Mouse (Mus musculus) ovary, postnatal 36 days (tissue): ENCODE measurements around the gene Nme7.

Experiments
- DNase-seq: peaks from one replicate; pipeline ENCODE4 v3.0.0; 2022; ENCODE audit warnings: low spot score, mixed read lengths

Nme7 gene

GRCm38 (mm10) chr1:164384972-164385371 lies 81.1 kb downstream of the Nme7 start:
- DNase-seq: no peak

- DNase-seq: no peak
Observed at GRCm38 (mm10) chr1:164389743-164390142, 85.8 kb downstream of the Nme7 start.

- DNase-seq: no peak
Observed at GRCm38 (mm10) chr1:164392176-164392575, 88.3 kb downstream of the Nme7 start.

GRCm38 (mm10) chr1:164395131-164395780 lies 91.3 kb downstream of the Nme7 start:
- DNase-seq: no peak

DNA sequence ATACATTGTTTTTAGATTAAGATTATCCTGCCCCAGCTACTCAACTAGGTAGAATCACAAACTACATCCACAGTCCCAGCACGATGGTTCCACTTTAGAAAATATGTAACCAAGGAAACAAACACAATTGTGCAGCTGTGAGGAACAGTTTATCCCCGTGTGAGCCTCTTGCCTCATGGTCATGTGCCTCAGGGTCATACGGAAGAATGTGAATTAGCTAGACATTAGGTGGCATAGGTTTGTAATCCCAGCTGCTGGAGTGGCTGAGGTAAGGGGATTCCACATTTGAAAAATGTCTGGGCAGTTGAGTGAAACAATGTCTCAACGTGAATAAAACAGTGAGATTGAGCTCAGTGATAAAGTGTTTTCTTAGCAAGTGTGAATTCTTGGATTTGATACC lies 93.8 kb downstream of the Nme7 start:
- no peak for DNase-seq

- DNase-seq: no peak
Observed at GRCm38 (mm10) chr1:164399578-164399977, 95.7 kb downstream of the Nme7 start.

DNA sequence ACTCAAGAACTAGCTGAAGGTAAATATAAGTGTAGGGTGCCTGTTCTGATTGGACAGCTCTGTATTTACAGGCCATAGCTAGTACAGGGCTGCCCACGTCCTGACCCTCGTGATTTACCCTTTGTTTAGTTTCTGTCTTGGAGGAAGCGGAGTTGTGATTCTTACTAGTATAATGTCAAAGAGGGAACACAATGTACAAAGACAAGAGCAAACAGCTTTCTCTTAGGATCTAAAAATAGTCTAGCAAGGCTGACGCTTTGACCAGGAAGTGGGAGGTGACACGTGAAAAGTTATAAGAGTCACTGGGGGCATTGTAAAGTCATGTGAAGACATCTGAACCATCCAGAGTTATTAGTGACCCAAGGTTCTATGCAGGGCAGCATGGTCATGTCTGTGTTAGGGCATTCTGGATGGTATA lies 101.5 kb downstream of the Nme7 start:
- no peak for DNase-seq

DNA sequence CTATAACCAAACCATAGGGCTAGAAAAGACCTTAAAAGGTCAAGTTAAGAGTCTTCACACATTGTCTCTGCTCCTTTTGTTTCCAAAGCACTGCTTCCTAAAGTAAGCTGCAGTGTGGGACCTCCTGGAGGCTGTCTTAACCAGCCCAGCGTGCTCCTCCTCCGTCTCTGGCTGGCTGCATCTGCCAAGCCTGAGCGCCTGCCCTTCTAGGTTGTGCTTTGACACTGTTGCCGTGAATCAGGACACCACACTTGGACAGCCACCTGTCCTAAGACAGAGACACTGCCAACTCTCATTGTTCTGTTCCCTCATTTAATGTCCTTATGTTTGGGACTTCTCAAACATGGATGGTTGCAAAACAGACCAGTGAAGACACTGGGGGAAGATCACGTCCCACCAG lies 102.6 kb downstream of the Nme7 start:
- DNase-seq: no peak

DNA sequence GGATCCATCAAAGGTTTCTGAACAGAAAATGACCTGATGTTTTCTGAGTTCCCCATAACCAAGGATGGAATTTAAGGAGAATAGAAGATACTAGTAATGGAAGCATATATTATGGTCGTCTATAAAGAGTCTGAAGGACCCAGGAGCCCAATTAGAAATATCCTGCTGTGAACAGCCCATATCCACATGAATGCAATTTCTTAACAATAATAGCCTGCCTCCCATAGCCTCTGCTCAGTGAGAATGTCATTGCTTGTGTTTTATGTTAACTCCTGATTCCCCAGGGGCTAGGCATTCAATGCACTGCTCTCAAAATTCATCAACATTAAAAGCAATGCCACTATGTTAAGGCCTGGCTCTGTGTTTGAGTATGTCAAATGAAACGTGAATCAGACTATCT lies 104.7 kb downstream of the Nme7 start:
- no peak for DNase-seq

- no peak for DNase-seq
Observed at GRCm38 (mm10) chr1:164411306-164411705, 107.4 kb downstream of the Nme7 start.

DNA sequence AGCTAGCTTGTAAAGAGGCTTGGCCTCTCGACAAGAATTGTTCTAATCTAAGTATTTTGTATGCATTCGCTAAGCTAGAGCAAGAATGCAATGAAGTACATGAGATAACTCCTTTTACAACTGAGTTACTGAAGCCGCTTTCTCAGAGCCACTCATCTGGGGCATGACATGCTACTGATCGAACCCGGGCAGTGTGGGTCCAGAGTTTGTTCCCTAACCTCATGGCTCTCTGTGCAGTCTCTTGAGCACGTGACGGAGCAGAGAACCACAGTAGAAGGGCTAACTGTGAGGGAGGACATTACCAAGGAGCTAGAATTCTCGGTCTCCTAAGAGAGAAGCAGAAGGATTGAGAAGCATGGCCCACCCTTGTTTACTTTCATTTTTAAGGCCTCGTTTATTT lies 109.0 kb downstream of the Nme7 start:
- no peak for DNase-seq

- no peak for DNase-seq
Observed at GRCm38 (mm10) chr1:164413608-164414007, 109.7 kb downstream of the Nme7 start.

GRCm38 (mm10) chr1:164415347-164415751 lies 111.4 kb downstream of the Nme7 start:
- DNase-seq: no peak

- DNase-seq: no peak
Observed at GRCm38 (mm10) chr1:164416692-164417394, 112.9 kb downstream of the Nme7 start.

- DNase-seq: no peak
Observed at GRCm38 (mm10) chr1:164417604-164418003, 113.7 kb downstream of the Nme7 start.

DNA sequence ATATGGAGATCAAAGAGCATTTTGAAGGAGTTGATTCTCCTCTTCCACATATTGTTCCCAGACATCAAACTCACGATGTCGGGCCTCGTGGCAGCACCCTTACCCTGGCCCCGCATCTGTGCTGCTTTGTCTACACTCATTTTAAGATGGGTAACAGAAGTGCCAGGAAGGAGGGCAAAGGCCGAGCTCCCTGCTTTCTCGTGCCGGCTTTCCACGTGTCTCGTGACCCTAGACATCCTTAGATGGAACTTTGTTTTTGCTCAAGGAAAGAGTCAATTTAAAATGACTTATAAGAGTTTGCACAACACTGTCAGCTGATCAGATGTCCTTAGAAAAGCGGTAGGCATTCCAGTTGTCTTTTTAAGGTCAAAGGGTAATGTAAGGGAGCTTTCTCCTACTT lies 114.4 kb downstream of the Nme7 start:
- DNase-seq: no peak

DNA sequence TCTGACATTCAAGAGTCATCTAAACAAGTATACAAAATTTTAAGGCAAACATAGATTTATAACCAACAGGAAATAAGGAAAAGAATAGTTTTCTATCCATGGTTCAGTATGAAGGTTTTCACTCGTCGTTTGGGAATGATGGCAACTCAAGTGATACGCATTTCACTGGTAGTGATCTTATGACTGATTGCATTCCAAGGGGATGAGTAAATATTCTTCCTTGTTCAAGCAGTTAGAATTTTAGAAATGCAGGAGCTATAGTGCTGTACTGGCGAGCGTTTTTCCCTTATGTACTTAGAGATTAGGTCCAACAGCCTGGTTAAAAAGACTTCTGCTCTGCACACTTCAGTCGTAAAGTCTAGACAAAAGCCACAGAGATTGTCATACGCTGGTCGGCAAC lies 115.5 kb downstream of the Nme7 start:
- no peak for DNase-seq

GRCm38 (mm10) chr1:164420623-164421354 lies 116.9 kb downstream of the Nme7 start:
- no peak for DNase-seq

DNA sequence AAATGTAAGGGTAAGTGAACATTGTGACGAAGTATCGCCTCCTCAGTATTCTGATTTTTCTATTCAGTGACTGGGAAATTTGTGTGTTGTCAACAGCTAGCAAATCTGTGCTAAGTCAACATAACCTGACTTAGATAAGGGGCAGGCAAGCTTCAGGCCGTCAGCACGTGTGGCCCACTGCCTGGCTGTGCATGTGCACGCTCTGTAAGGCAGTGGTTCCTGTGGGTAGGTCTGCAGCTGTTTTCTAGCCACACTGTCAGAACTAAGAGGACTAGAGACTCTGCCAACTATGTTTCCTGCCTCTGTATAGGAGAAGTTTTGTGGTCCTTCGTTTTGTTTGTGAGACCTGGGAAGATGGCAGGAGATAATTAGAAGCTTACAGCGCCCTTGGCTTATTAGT lies 122.3 kb downstream of the Nme7 start:
- no peak for DNase-seq

GRCm38 (mm10) chr1:164427777-164428176 lies 123.9 kb downstream of the Nme7 start:
- DNase-seq: no peak

GRCm38 (mm10) chr1:164428644-164429043 lies 124.7 kb downstream of the Nme7 start:
- no peak for DNase-seq

DNA sequence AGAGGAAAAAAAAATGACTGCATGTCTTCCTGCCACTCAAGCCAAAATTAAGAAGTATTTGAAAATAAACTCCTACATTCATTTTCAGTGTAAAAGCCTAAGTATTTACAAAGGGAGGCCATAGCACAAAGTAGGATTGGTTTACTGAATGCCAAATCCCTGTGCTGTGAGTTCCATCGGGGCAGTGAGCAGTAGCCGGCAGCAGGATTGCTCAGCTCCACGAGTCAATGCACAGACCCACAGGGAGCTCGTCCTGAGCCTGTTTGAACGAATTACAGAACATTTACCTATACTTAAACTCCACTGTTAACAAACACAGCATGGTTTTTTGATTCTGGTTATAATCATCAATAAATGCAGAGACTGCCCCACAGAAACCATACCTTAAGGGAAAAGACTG lies 128.7 kb downstream of the Nme7 start:
- DNase-seq: no peak

- DNase-seq: no peak
Observed at GRCm38 (mm10) chr1:164434049-164434448, 130.1 kb downstream of the Nme7 start.
